Mouse (Mus musculus) embryonic facial prominence, embryonic 14.5 days (tissue): ENCODE data around the gene Gipr. TPM values are rescaled to one million over a fixed set of nuclear protein-coding genes. Genes with fewer than 3 reads are reported as not detected.

Experiments
- ATAC-seq: fragments of 200-750 bp; cut with Nextera tagmentation; 2 replicates; pipeline ENCODE4 v1.8.0; 2017; ENCODE audit warnings: low read depth, moderate number of reproducible peaks, moderate TSS enrichment
- DNase-seq: peaks from one replicate; pipeline ENCODE4 v3.0.0-alpha.2; 2015; ENCODE audit warnings: low spot score
- H3K27ac ChIP-seq: fragments of 300-500 bp; sonication (generic); replicated peaks from 2 replicates; pipeline ENCODE4 v1.5.1; 2014; ENCODE audit warnings: low read depth, mild to moderate bottlenecking, low read length, moderate library complexity
- H3K27me3 ChIP-seq: fragments of 300-500 bp; sonication (generic); replicated peaks from 2 replicates; pipeline ENCODE4 v1.6.1; 2014; ENCODE audit warnings: low read length; ENCODE audit not compliant: control insufficient read depth, insufficient read depth
- H3K36me3 ChIP-seq: fragments of 300-500 bp; sonication (generic); 2 replicates; pipeline ENCODE4 v1.6.1; 2014; ENCODE audit warnings: low read length, mixed read lengths; ENCODE audit not compliant: control insufficient read depth, insufficient read depth
- H3K4me1 ChIP-seq: fragments of 300-500 bp; sonication (generic); 2 replicates; pipeline ENCODE4 v1.6.1; 2014; ENCODE audit warnings: antibody characterized with exemption, low read length; ENCODE audit not compliant: control insufficient read depth, insufficient read depth
- H3K4me2 ChIP-seq: fragments of 300-500 bp; sonication (generic); 2 replicates; pipeline ENCODE4 v1.6.1; 2014; ENCODE audit warnings: low read depth, mild to moderate bottlenecking, low read length, moderate library complexity, mixed read lengths
- H3K4me3 ChIP-seq: fragments of 300-500 bp; sonication (generic); 2 replicates; pipeline ENCODE4 v1.5.1; 2014; ENCODE audit warnings: low read depth, mild to moderate bottlenecking, low read length
- H3K9ac ChIP-seq: fragments of 300-500 bp; sonication (generic); 2 replicates; pipeline ENCODE4 v1.6.1; 2014; ENCODE audit warnings: low read depth, mild to moderate bottlenecking, low read length, moderate library complexity, mixed read lengths
- H3K9me3 ChIP-seq: fragments of 300-500 bp; sonication (generic); 2 replicates; pipeline ENCODE4 v1.6.1; 2016; ENCODE audit warnings: low read length; ENCODE audit not compliant: control insufficient read depth
- WGBS: fragments of 180-500 bp; shearing (Covaris S2); extraction: QIAGEN DNeasy Blood & Tissue Kit; methylation state at CpG from one replicate; pipeline ENCODE4 v1.1.7; 2014; 5-methylcytosine and 5-hydroxymethylcytosine counted together
- microRNA counts: library from miRNA; unstranded; fragments of <30 nt; microRNA quantifications from one replicate; lab custom pipeline; 2017
- microRNA-seq: library from miRNA; unstranded; fragments of <30 nt; microRNA quantifications from one replicate; pipeline ENCODE4, GENCODE M21; 2016; ENCODE audit warnings: borderline number of aligned reads
- polyA plus RNA-seq: library from polyadenylated mRNA; unstranded; fragments of >200 nt; fragmentation: Nextera tagmentation; extraction: Ambion mirVana; gene quantifications from 2 replicates; pipeline ENCODE4 v1.2.1, GENCODE M21; 2014

Gene Gipr
- polyA plus RNA-seq, 1 experiment from 2014 or later: 0.60 TPM

DNA sequence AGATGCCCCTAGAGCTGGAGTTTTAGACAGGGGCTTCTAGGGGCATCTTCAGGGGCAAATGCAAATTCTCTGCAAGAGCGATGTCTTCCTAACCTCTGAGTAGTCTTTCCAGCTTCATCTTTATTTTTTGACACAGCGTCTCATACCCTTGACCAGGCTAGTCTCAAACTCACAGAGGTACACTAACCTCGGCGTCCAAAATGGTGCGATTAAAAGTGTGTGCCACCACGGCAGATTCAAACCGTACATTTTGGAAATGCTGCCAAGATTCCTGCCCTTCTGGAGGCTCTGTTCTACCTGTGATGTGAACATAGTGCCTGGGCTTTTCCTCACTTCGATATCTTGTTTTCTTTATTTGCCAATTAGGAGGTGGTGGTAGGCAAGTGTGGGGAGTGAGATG, 46.8 kb downstream of the Gipr start:
- DNase-seq (no peak), ATAC-seq (0 out of 2 replicates have a peak, but pooled peaks have one; percentile 5)
- H3K4me2 ChIP-seq: peak overlapping the region; percentile 69; the same call in 1 of the 2 replicates
- no peaks in the 10 kb centered on the region for H3K36me3 ChIP-seq
- H3K4me1 ChIP-seq: peaks cover 9% of the 10 kb centered on the region
- WGBS: 89% methylated on average over 8 of the region's 8 CpGs
- H3K27ac ChIP-seq: no peak overlapping the region
- no peak overlapping the region for H3K9ac ChIP-seq
- H3K4me3 ChIP-seq: no peak overlapping the region; the same call in 1 of the 2 replicates
- H3K27me3 ChIP-seq: no peaks in the 10 kb centered on the region
- H3K9me3 ChIP-seq: 0 out of 2 replicates have a peak, but pooled peaks cover 14% of the 10 kb centered on the region

DNA sequence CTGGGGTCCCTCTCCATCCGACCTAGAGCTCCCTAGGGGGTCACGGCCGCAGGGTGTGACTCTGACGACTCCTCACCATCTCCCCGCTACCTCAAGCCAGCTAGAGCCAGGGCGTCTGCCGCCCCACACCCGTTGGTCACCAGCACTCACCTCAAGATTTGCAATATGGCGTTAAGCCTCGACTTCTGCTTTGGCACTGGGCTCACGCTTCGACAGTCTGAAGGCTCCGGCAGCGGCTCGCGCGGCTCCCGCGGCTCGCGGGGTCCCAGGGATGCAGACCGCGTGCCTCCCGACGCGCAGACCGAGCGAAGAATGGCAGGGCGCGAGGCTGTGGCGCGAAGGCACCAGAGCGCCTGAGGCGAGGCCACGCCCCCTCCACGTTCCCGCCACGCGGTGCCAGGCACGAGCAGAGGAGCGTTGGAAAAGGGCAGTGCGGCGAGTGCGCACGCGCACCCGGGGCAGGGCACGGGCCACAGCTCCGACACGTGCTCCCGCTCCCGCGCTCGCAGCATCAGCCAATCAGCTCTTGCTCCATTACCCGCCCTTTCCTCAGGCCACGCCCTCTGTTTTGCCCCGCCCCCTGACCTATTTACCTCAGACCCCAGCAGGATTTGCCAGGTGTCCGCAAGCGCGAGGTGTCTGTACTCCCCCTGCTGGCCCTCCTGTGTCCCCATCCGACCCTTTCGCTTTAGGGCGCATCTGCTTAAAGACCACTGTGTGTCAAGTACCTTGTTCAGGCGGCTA, 47.7 kb downstream of the Gipr start, which contains the start of gene Gm4969:
TSS of gene Gm4969 (minus strand) at position 341 of the 744 bp plus-strand sequence.
- H3K27ac ChIP-seq: no peak within 1 kb of the TSS
- DNase-seq (peak; percentile 68), ATAC-seq (peak; percentile 12; the same call in 1 of the 2 replicates)
- H3K9ac ChIP-seq: no peak within 1 kb of the TSS
- H3K9me3 ChIP-seq: 0 out of 2 replicates have a peak, but pooled peaks cover 14% of the 10 kb centered on the region
- WGBS: 29% methylated on average over 40 of the region's 64 CpGs
- H3K4me3 ChIP-seq: peak within 1 kb of the TSS; percentile 13
- peaks cover 9% of the 10 kb centered on the region for H3K4me1 ChIP-seq
- H3K36me3 ChIP-seq: no peaks in the 10 kb centered on the region
- peak within 1 kb of the TSS; percentile 69 for H3K4me2 ChIP-seq
- H3K27me3 ChIP-seq: no peaks in the 10 kb centered on the region

GRCm38 (mm10) chr7:19109565-19109964, 56.4 kb downstream of the Gipr start:
- no peak for ATAC-seq
- no peak overlapping the region for H3K4me2 ChIP-seq
- WGBS: 81% methylated on average over 1 of the region's 1 CpGs
- H3K27me3 ChIP-seq: no peaks in the 10 kb centered on the region
- no peaks in the 10 kb centered on the region for H3K4me1 ChIP-seq
- H3K4me3 ChIP-seq: no peak overlapping the region
- no peak overlapping the region for H3K9ac ChIP-seq
- no peaks in the 10 kb centered on the region for H3K9me3 ChIP-seq
- H3K36me3 ChIP-seq: no peaks in the 10 kb centered on the region
- no peak for DNase-seq
- no peak overlapping the region for H3K27ac ChIP-seq

DNA sequence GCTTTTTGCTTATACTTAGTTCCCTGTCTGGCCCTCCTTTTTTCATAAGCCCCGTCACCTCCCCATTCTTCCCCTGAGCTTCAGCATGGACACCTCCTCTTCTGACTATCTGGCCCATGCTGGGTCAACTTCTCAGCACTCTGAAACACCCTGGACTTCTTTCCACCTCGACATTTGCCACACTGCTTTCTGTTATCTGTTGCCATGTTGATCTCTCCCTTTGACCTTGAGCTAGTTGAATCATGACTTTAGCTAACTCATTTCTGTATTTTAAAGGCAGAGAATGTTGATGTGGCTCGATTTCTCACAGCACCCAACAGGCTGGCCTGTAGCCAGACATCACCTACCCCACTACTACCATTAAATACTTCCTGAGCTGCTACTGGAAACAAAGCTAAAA, 58.5 kb downstream of the Gipr start:
- H3K36me3 ChIP-seq: no peaks in the 10 kb centered on the region
- H3K9me3 ChIP-seq: no peaks in the 10 kb centered on the region
- H3K4me2 ChIP-seq: no peak overlapping the region
- no peak for DNase-seq
- H3K27ac ChIP-seq: no peak overlapping the region
- WGBS: 64% methylated on average over 3 of the region's 3 CpGs
- H3K9ac ChIP-seq: no peak overlapping the region
- no peak for ATAC-seq
- no peaks in the 10 kb centered on the region for H3K27me3 ChIP-seq
- H3K4me1 ChIP-seq: no peaks in the 10 kb centered on the region
- no peak overlapping the region for H3K4me3 ChIP-seq

MicroRNA genes within 50 kb of the gene (microRNA counts, 519-probe panel; counts per million panel counts)
- 1,355 counts per million, percentile 3 among the panel's probes with 10 or more counts for microRNA mmu-miR-330 (lab: Ali Mortazavi, UCI)

Small RNAs within 50 kb of the gene (microRNA-seq; reads per million reads assigned to microRNA genes)
- gene Mir330: 207 reads per million, percentile 59 among the genes with 10 or more reads in this experiment

Other genes starting within 250 kb of the Gipr start
- gene Nova2, start 240.2 kb downstream of the Gipr start, polyA plus RNA-seq: 0.79 and 0.81 TPM in 2 replicates
- gene Nanos2, start 178.7 kb downstream of the Gipr start, polyA plus RNA-seq: not detected in 2 replicates
- gene Mypop, start 174.9 kb downstream of the Gipr start, polyA plus RNA-seq: 4.0 and 4.2 TPM in 2 replicates
- 26.6 and 27.4 TPM in 2 replicates for gene Irf2bp1, start 162.1 kb downstream of the Gipr start, polyA plus RNA-seq
- 0.56 and 1.6 TPM in 2 replicates for gene Foxa3, start 142.6 kb downstream of the Gipr start, polyA plus RNA-seq
- 23.6 and 23.8 TPM in 2 replicates for gene Sympk, start 141.8 kb downstream of the Gipr start, polyA plus RNA-seq
- not detected in 2 replicates for gene Rsph6a, start 111.4 kb downstream of the Gipr start, polyA plus RNA-seq
- gene Dmwd, start 89.9 kb downstream of the Gipr start, polyA plus RNA-seq: 20.2 and 22.6 TPM in 2 replicates
- 43.3 and 58.2 TPM in 2 replicates for gene Dmpk, start 82.3 kb downstream of the Gipr start, polyA plus RNA-seq
- 13.4 and 16.3 TPM in 2 replicates for gene Six5, start 71.5 kb downstream of the Gipr start, polyA plus RNA-seq
- gene Gm4969, start 47.8 kb downstream of the Gipr start, polyA plus RNA-seq: 1.7 and 2.6 TPM in 2 replicates
- 9.1 and 9.2 TPM in 2 replicates for gene Fbxo46, start 46.3 kb downstream of the Gipr start, polyA plus RNA-seq
- gene Qpctl, start 16.8 kb downstream of the Gipr start, polyA plus RNA-seq: 11.1 and 13.2 TPM in 2 replicates
- 130 and 131 TPM in 2 replicates for gene Snrpd2, start 16.4 kb downstream of the Gipr start, polyA plus RNA-seq
- 3.6 and 4.2 TPM in 2 replicates for gene Eml2, start 10.3 kb upstream of the Gipr start, polyA plus RNA-seq
- gene Gpr4, start 46.4 kb upstream of the Gipr start, polyA plus RNA-seq: 1.7 and 2.3 TPM in 2 replicates
- 29.7 and 30.2 TPM in 2 replicates for gene Opa3, start 62.2 kb upstream of the Gipr start, polyA plus RNA-seq
- 70.0 and 70.7 TPM in 2 replicates for gene Vasp, start 105.7 kb upstream of the Gipr start, polyA plus RNA-seq
- 0.49 TPM in 1 of 2 replicates, not detected in the other for gene Ppm1n, start 113.9 kb upstream of the Gipr start, polyA plus RNA-seq
- 53.7 and 57.0 TPM in 2 replicates for gene Rtn2, start 116.5 kb upstream of the Gipr start, polyA plus RNA-seq
- 0.15 and 0.28 TPM in 2 replicates for gene Fosb, start 143.9 kb upstream of the Gipr start, polyA plus RNA-seq
- gene Ercc1, start 178.7 kb upstream of the Gipr start, polyA plus RNA-seq: 64.0 and 75.1 TPM in 2 replicates
- gene Cd3eap, start 193.4 kb upstream of the Gipr start, polyA plus RNA-seq: 18.8 and 21.6 TPM in 2 replicates
- gene Ppp1r13l, start 193.6 kb upstream of the Gipr start, polyA plus RNA-seq: 11.2 and 11.6 TPM in 2 replicates
- gene Ercc2, start 215.9 kb upstream of the Gipr start, polyA plus RNA-seq: 10.9 and 14.7 TPM in 2 replicates
- 10.2 and 15.3 TPM in 2 replicates for gene Klc3, start 238.0 kb upstream of the Gipr start, polyA plus RNA-seq
- gene Ckm, start 238.6 kb upstream of the Gipr start, polyA plus RNA-seq: 348 and 732 TPM in 2 replicates